Mouse (Mus musculus) limb, embryonic 11.5 days (tissue): ENCODE data around the gene Myo1e. TPM values are rescaled to one million over a fixed set of nuclear protein-coding genes. Genes with fewer than 3 reads are reported as not detected.

ENCODE experiments used
- ATAC-seq: fragments of 200-750 bp; cut with Nextera tagmentation; 2 replicates; pipeline ENCODE4 v1.8.0; 2017; ENCODE audit warnings: low read depth; ENCODE audit not compliant: insufficient number of reproducible peaks, low FRiP score, low TSS enrichment
- DNase-seq: peaks from one replicate; pipeline ENCODE4 v3.0.0-alpha.2; 2015; ENCODE audit warnings: low spot score
- H3K27ac ChIP-seq: fragments of 300-500 bp; sonication (generic); replicated peaks from 2 replicates; pipeline ENCODE4 v1.5.1; 2014; ENCODE audit warnings: low read depth, mild to moderate bottlenecking, low read length
- H3K27me3 ChIP-seq: fragments of 300-500 bp; sonication (generic); 2 replicates; pipeline ENCODE4 v1.6.1; 2014; ENCODE audit warnings: mild to moderate bottlenecking, low read length, mixed read lengths; ENCODE audit not compliant: control insufficient read depth, insufficient read depth
- H3K36me3 ChIP-seq: fragments of 300-500 bp; sonication (generic); 2 replicates; pipeline ENCODE4 v1.6.1; 2014; ENCODE audit warnings: mild to moderate bottlenecking, low read length, moderate library complexity, mixed read lengths; ENCODE audit not compliant: control insufficient read depth, insufficient read depth
- H3K4me1 ChIP-seq: fragments of 300-500 bp; sonication (generic); 2 replicates; pipeline ENCODE4 v1.6.1; 2014; ENCODE audit warnings: low read length, mixed read lengths; ENCODE audit not compliant: control insufficient read depth, insufficient read depth
- H3K4me2 ChIP-seq: fragments of 300-500 bp; sonication (generic); 2 replicates; pipeline ENCODE4 v1.6.1; 2014; ENCODE audit warnings: low read depth, mild to moderate bottlenecking, moderate library complexity; ENCODE audit not compliant: severe bottlenecking
- H3K4me3 ChIP-seq: fragments of 300-500 bp; sonication (generic); 2 replicates; pipeline ENCODE4 v1.5.1; 2014; ENCODE audit warnings: low read depth, low read length
- H3K9ac ChIP-seq: fragments of 300-500 bp; sonication (generic); 2 replicates; pipeline ENCODE4 v1.6.1; 2014; ENCODE audit warnings: mild to moderate bottlenecking, low read length
- H3K9me3 ChIP-seq: fragments of 300-500 bp; sonication (generic); 2 replicates; pipeline ENCODE4 v1.6.1; 2016; ENCODE audit warnings: low read length; ENCODE audit not compliant: control insufficient read depth
- WGBS: fragments of 180-500 bp; shearing (Covaris S2); extraction: QIAGEN DNeasy Blood & Tissue Kit; methylation state at CpG from one replicate; pipeline ENCODE4 v1.1.7; 2014; 5-methylcytosine and 5-hydroxymethylcytosine counted together
- polyA plus RNA-seq: library from polyadenylated mRNA; unstranded; fragments of >200 nt; fragmentation: Nextera tagmentation; extraction: Ambion mirVana; gene quantifications from 2 replicates; pipeline ENCODE4 v1.2.1, GENCODE M21; 2014

Gene Myo1e
- polyA plus RNA-seq, 1 experiment from 2014 or later, result 16.9 TPM

DNA sequence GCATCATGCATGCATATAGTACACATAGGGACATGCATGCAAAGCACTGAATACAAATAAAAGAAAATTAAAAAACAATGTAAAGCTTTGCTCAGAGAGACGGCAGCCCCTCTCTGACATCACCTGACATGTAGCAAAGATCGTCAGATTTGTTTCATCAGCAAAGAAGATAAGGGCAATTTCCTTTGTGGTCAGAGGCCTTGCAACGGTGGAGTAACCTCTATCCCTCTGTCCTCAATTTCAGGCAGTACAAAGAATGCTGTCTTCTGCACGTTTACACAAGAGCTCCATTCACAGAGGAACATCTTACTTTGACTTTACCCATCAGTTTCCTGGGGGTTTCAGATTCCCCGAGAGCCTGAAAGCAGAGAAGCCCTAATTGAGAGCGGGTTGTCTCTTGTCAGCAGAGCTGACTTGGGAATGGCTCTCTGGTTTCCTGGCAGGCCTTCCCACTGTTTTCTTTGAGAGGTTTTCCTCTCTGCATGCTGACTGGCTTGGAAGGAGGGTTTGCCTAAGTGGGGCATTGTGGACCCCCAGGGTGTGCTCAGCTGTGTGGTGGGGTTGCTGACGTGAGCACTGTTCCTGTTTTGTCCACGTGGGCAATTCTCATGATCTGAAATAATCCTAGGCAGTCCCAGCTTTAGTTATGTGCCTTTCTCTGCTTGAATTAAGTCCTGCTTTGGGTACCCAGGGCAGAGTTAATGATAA is 144.6 kb downstream of the Myo1e start:
- Histone ChIP-seq H3K27me3 (no peaks in the 10 kb centered on the region), H3K9me3 (no peaks in the 10 kb centered on the region), H3K27ac (no peak overlapping the region), H3K9ac (no peak overlapping the region), H3K4me3 (no peak overlapping the region), H3K4me1 (no peaks in the 10 kb centered on the region; the same call in 1 of the 2 replicates), H3K36me3 (no peaks in the 10 kb centered on the region; the same call in 1 of the 2 replicates), H3K4me2 (no peak overlapping the region)
- ATAC-seq (no peak), DNase-seq (no peak)
- WGBS, result 56% methylated on average over 8 of the region's 8 CpGs

DNA sequence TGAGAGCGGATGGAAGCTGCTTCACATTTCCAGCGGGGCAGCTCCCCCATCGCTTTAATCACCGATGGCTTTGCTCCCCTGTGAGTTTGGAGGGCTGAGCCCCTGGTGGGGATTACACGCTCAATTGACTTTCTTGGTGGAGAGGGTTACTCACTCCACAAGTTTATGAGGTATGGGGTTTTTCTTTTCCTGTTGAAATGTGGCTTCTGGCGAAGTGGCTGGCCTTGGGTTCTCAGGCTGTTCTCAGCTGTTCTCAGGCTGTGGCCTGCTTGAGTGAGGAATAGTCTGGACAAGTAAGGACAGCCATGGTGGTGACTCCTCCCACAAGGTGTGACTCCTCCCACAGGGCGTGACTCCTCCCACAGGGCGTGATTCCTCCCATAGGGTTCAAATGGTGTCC is 149.1 kb downstream of the Myo1e start:
- no peaks in the 10 kb centered on the region; the same call in 1 of the 2 replicates for H3K4me1 ChIP-seq
- no peak overlapping the region for H3K4me2 ChIP-seq
- H3K36me3 ChIP-seq, result no peaks in the 10 kb centered on the region; the same call in 1 of the 2 replicates
- peak; percentile 25 for DNase-seq
- 54% methylated on average over 8 of the region's 8 CpGs for WGBS
- no peak for ATAC-seq
- H3K27me3 ChIP-seq, result no peaks in the 10 kb centered on the region
- H3K9me3 ChIP-seq, result no peaks in the 10 kb centered on the region
- H3K4me3 ChIP-seq, result no peak overlapping the region
- no peak overlapping the region for H3K27ac ChIP-seq
- no peak overlapping the region for H3K9ac ChIP-seq

DNA sequence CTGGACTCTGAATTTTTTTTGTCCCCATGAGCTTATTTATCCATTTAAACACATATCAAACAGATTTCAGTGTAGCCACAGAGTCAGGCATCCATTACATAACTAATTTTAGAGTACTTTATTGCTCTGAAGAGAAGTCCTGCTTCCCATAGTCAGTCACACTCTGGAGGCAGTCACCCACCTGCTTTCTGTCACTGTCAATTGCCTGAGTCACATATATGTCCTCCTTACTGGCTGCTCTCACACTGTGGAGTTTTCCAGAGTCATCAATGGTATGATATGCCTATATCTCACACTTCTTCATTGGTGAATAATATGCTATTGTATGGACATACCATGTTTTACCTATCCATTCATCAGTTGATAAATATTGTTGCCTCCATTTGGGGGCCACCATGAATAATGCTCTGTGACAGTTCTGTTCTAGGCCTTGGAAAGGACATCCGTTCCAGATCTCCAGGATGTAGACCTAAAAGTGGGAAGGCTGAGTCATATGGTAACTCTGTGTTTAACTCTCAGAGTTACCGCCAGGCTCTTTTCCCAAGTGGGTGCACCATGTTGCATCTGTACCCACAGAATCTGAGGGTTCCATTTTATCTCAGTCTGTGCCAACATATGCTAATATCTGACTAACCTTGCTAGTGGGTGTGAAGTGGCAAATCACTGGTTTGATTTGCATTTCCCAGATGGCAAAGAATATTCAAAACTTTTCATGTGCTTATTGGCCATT is 152.4 kb downstream of the Myo1e start:
- ATAC-seq (no peak), DNase-seq (no peak)
- Histone ChIP-seq H3K27ac (no peak overlapping the region), H3K27me3 (no peaks in the 10 kb centered on the region), H3K4me2 (no peak overlapping the region), H3K4me3 (no peak overlapping the region), H3K9me3 (no peaks in the 10 kb centered on the region), H3K36me3 (no peaks in the 10 kb centered on the region), H3K9ac (no peak overlapping the region), H3K4me1 (no peaks in the 10 kb centered on the region; the same call in 1 of the 2 replicates)
- 97% methylated on average over 2 of the region's 2 CpGs for WGBS

- DNase-seq, result no peak
- H3K27ac ChIP-seq, result no peak overlapping the region
- no peaks in the 10 kb centered on the region for H3K4me1 ChIP-seq
- H3K9me3 ChIP-seq, result no peaks in the 10 kb centered on the region
- H3K27me3 ChIP-seq, result no peaks in the 10 kb centered on the region
- no peaks in the 10 kb centered on the region for H3K36me3 ChIP-seq
- H3K4me3 ChIP-seq, result no peak overlapping the region
- H3K9ac ChIP-seq, result no peak overlapping the region
- H3K4me2 ChIP-seq, result no peak overlapping the region
- WGBS, result 93% methylated on average over 8 of the region's 8 CpGs
- ATAC-seq, result no peak
These were observed 157.6 kb downstream of the Myo1e start for GRCm38 (mm10) chr9:70364741-70365140.

- no peak overlapping the region for H3K27ac ChIP-seq
- no peak overlapping the region for H3K9ac ChIP-seq
- H3K36me3 ChIP-seq, result no peaks in the 10 kb centered on the region; the same call in 1 of the 2 replicates
- no peaks in the 10 kb centered on the region for H3K27me3 ChIP-seq
- DNase-seq, result no peak
- no peaks in the 10 kb centered on the region for H3K9me3 ChIP-seq
- 79% methylated on average over 2 of the region's 2 CpGs for whole genome bisulfite sequencing
- H3K4me2 ChIP-seq, result no peak overlapping the region
- H3K4me3 ChIP-seq, result no peak overlapping the region
- H3K4me1 ChIP-seq, result no peaks in the 10 kb centered on the region
- ATAC-seq, result no peak
These were observed 158.8 kb downstream of the Myo1e start for GRCm38 (mm10) chr9:70365915-70366314.

DNA sequence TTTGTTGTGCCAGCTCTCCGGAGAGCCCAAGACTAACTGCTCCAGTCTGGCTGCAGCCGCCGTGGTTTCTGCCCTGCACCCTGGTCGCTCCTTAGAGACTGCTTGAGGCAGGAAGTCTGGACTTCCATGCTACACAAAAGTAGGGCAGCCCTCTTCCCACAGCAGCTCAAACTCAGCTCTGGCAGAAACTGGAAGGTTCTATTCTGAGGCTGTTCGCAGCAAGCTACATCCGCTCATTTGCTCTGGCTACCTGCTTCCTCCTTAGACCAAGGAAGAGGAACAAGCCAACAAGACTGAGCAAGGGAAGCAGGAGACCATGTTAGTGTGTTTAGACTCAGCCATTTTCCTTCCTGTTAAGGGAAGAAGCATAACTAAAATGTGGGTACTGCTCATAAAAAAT is 159.7 kb downstream of the Myo1e start:
- H3K27ac ChIP-seq, result no peak overlapping the region
- no peak overlapping the region for H3K4me3 ChIP-seq
- H3K27me3 ChIP-seq, result no peaks in the 10 kb centered on the region
- ATAC-seq, result no peak
- no peak overlapping the region for H3K4me2 ChIP-seq
- 94% methylated on average over 6 of the region's 6 CpGs for WGBS
- H3K36me3 ChIP-seq, result no peaks in the 10 kb centered on the region; the same call in 1 of the 2 replicates
- no peak overlapping the region for H3K9ac ChIP-seq
- no peaks in the 10 kb centered on the region for H3K9me3 ChIP-seq
- DNase-seq, result no peak
- H3K4me1 ChIP-seq, result no peaks in the 10 kb centered on the region

- 69% methylated on average over 5 of the region's 5 CpGs for WGBS
- Histone ChIP-seq H3K27me3 (no peaks in the 10 kb centered on the region), H3K4me2 (no peak overlapping the region), H3K36me3 (no peaks in the 10 kb centered on the region; the same call in 1 of the 2 replicates), H3K27ac (no peak overlapping the region), H3K9ac (no peak overlapping the region), H3K4me3 (no peak overlapping the region), H3K9me3 (no peaks in the 10 kb centered on the region), H3K4me1 (no peaks in the 10 kb centered on the region)
- DNase-seq, result no peak
- ATAC-seq, result no peak
These were observed 164.5 kb downstream of the Myo1e start for GRCm38 (mm10) chr9:70371638-70372037.

DNA sequence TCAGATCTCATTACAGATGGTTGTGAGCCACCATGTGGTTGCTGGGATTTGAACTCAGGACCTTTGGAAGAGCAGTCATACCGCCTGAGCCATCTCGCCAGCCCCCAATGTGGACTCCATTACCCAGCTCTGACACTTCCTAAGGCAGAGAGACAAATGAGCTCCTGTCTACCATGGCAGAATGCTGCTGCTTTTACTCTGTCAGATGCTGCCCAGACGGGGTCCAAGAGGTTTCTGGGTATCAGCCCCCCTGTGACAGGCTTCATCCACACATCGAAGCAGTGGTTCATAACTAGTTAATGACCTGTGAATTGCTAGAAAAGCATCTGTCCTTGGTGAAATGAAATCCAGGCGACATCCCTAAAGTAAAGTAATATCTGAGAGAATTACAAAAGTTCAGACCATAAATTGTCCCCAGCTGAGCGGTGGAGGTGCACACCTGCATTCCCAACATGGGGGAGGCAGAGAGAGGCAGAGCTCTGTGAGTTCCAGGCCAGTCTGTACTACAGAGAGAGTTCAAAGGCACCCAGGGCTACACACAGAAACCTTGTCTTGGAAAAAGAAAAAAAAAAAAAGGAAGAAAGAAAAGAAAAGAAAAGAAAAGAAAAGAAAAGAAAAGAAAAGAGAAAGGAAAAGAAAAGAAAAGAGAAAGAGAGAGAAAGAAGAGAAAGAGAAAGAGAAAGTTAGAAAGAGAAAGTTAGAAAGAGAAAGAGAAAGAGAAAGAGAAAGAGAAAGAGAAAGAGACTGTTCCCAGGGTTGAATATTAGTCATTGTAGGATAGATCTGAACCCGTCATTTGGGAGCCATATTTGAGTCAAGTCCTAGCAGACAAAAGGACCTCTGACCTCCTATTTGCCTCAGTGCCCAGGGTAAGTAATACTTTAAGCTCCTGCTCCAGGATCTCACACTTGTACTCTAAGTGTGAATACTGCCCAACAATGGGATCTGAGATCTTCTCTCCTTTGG is 172.6 kb downstream of the Myo1e start:
- 0 out of 2 replicates have a peak, but pooled peaks have one; percentile 17 for ATAC-seq
- no peak overlapping the region for H3K27ac ChIP-seq
- WGBS, result 66% methylated on average over 7 of the region's 7 CpGs
- H3K9ac ChIP-seq, result no peak overlapping the region
- no peak overlapping the region for H3K4me2 ChIP-seq
- H3K4me1 ChIP-seq, result no peaks in the 10 kb centered on the region
- H3K4me3 ChIP-seq, result no peak overlapping the region
- H3K36me3 ChIP-seq, result peaks cover 2% of the 10 kb centered on the region; the same call in 1 of the 2 replicates
- H3K27me3 ChIP-seq, result no peaks in the 10 kb centered on the region
- peak; percentile 44 for DNase-seq
- H3K9me3 ChIP-seq, result no peaks in the 10 kb centered on the region
